Mouse (Mus musculus): ENCODE results near the gene Mmd2. TPM values are rescaled to one million over a fixed set of nuclear protein-coding genes. Genes with fewer than 3 reads are reported as not detected.

Gene Mmd2
- polyA plus RNA-seq, 1 experiment from 2014 or later = 40.9 TPM

- Histone ChIP-seq H3K27me3 (replicated peaks) (no peaks in the 10 kb centered on the region), H3K4me3 (peak overlapping the region; percentile 79), H3K36me3 (replicated peaks) (peaks cover 12% of the 10 kb centered on the region), H3K27ac (peak overlapping the region; percentile 80), H3K9me3 (no peaks in the 10 kb centered on the region), H3K4me1 (peaks cover 26% of the 10 kb centered on the region), H3K9ac (peak overlapping the region; percentile 70), H3K4me2 (peak overlapping the region; percentile 94)
- ATAC-seq (replicated peaks) = peak; percentile 97
- 1% methylated on average over 67 of the region's 69 CpGs for WGBS
These were observed 20.4 kb upstream of the Mmd2 start for GRCm38 (mm10) chr5:142628726-142629662.

DNA sequence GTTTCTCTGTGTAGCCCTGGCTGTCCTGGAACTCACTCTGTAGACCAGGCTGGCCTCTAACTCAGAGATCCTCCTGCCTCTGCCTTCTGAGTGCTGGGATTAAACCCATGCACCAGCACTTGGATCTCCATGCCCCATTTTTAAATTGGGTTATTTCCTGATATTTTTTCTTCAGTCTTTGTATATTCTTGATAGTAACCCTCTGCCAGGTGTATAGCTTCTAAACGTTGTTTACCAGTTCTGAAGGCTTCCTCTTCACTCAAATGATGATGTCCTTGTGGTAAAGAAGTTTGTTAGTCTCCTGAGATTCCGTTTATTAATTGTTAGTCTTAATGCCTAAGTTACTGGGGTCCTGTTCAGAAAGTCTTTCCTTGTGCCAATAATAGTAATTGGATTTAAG is 18.8 kb upstream of the Mmd2 start, which contains the start of gene Wipi2:
Gene Wipi2, plus strand, starts transcription at position 301 of the 400 bp plus-strand sequence.
- Histone ChIP-seq H3K9me3 (no peaks in the 10 kb centered on the region), H3K27ac (peak within 1 kb of the TSS; percentile 76), H3K36me3 (replicated peaks) (no peaks in the 10 kb centered on the region), H3K9ac (peak within 1 kb of the TSS; percentile 67), H3K4me1 (peaks cover 26% of the 10 kb centered on the region), H3K4me3 (peak within 1 kb of the TSS; percentile 79), H3K27me3 (replicated peaks) (no peaks in the 10 kb centered on the region), H3K4me2 (peak within 1 kb of the TSS; percentile 94)
- WGBS = 90% methylated on average over 2 of the region's 2 CpGs
- no peak for ATAC-seq (replicated peaks)

GRCm38 (mm10) chr5:142623080-142623479 is 14.5 kb upstream of the Mmd2 start:
- H3K4me3 ChIP-seq = no peak overlapping the region
- ATAC-seq (replicated peaks) = no peak
- H3K9me3 ChIP-seq = no peaks in the 10 kb centered on the region
- no peak overlapping the region for H3K4me2 ChIP-seq
- H3K36me3 ChIP-seq (replicated peaks) = no peaks in the 10 kb centered on the region
- no peaks in the 10 kb centered on the region for H3K27me3 ChIP-seq (replicated peaks)
- no peak overlapping the region for H3K9ac ChIP-seq
- H3K4me1 ChIP-seq = peaks cover 6% of the 10 kb centered on the region; the same call in 1 of the 2 replicates
- 92% methylated on average over 7 of the region's 7 CpGs for WGBS
- no peak overlapping the region for H3K27ac ChIP-seq

GRCm38 (mm10) chr5:142622134-142622533 is 13.5 kb upstream of the Mmd2 start:
- 0 out of 2 replicates have a peak, but pooled peaks cover 4% of the 10 kb centered on the region for H3K4me1 ChIP-seq
- no peaks in the 10 kb centered on the region for H3K27me3 ChIP-seq (replicated peaks)
- H3K4me2 ChIP-seq = no peak overlapping the region
- H3K36me3 ChIP-seq (replicated peaks) = no peaks in the 10 kb centered on the region
- H3K27ac ChIP-seq = no peak overlapping the region
- H3K9ac ChIP-seq = no peak overlapping the region
- no peak overlapping the region for H3K4me3 ChIP-seq
- 75% methylated on average over 1 of the region's 1 CpGs for WGBS
- no peaks in the 10 kb centered on the region for H3K9me3 ChIP-seq
- no peak for ATAC-seq (replicated peaks)

GRCm38 (mm10) chr5:142621421-142621820 is 12.8 kb upstream of the Mmd2 start:
- Histone ChIP-seq H3K27ac (no peak overlapping the region), H3K4me2 (no peak overlapping the region), H3K27me3 (replicated peaks) (no peaks in the 10 kb centered on the region), H3K36me3 (replicated peaks) (no peaks in the 10 kb centered on the region), H3K9ac (no peak overlapping the region), H3K9me3 (no peaks in the 10 kb centered on the region), H3K4me3 (no peak overlapping the region), H3K4me1 (0 out of 2 replicates have a peak, but pooled peaks cover 4% of the 10 kb centered on the region)
- 74% methylated on average over 2 of the region's 2 CpGs for WGBS
- ATAC-seq (replicated peaks) = no peak

- H3K27me3 ChIP-seq (replicated peaks) = no peaks in the 10 kb centered on the region
- ATAC-seq (replicated peaks) = peak; percentile 39; the same call in 1 of the 2 replicates
- no peak overlapping the region for H3K4me3 ChIP-seq
- H3K9ac ChIP-seq = no peak overlapping the region
- 29% methylated on average over 5 of the region's 5 CpGs for WGBS
- H3K27ac ChIP-seq = no peak overlapping the region
- no peaks in the 10 kb centered on the region for H3K36me3 ChIP-seq (replicated peaks)
- no peak overlapping the region for H3K4me2 ChIP-seq
- H3K4me1 ChIP-seq = 0 out of 2 replicates have a peak, but pooled peaks cover 4% of the 10 kb centered on the region
- H3K9me3 ChIP-seq = no peaks in the 10 kb centered on the region
These were observed 11.3 kb upstream of the Mmd2 start for GRCm38 (mm10) chr5:142619866-142620265.

GRCm38 (mm10) chr5:142616326-142616725 is 7.7 kb upstream of the Mmd2 start:
- peaks cover 9% of the 10 kb centered on the region; the same call in 1 of the 2 replicates for H3K4me1 ChIP-seq
- 67% methylated on average over 6 of the region's 6 CpGs for WGBS

GRCm38 (mm10) chr5:142615638-142616037 is 7.0 kb upstream of the Mmd2 start:
- no peak for ATAC-seq (replicated peaks)
- no peaks in the 10 kb centered on the region for H3K27me3 ChIP-seq (replicated peaks)
- no peaks in the 10 kb centered on the region for H3K36me3 ChIP-seq (replicated peaks)
- no peak overlapping the region for H3K9ac ChIP-seq
- H3K4me1 ChIP-seq = peaks cover 9% of the 10 kb centered on the region; the same call in 1 of the 2 replicates
- no peak overlapping the region for H3K4me2 ChIP-seq
- no peak overlapping the region for H3K4me3 ChIP-seq
- no peaks in the 10 kb centered on the region for H3K9me3 ChIP-seq
- 90% methylated on average over 4 of the region's 4 CpGs for WGBS
- no peak overlapping the region for H3K27ac ChIP-seq

More at GRCm38 (mm10) chr5:142616326-142616725, 7.7 kb upstream of the Mmd2 start:
- Histone ChIP-seq H3K36me3 (replicated peaks) (no peaks in the 10 kb centered on the region), H3K9ac (no peak overlapping the region), H3K27me3 (replicated peaks) (no peaks in the 10 kb centered on the region), H3K9me3 (no peaks in the 10 kb centered on the region), H3K4me2 (no peak overlapping the region), H3K4me3 (no peak overlapping the region), H3K27ac (no peak overlapping the region)
- ATAC-seq (replicated peaks) = no peak

GRCm38 (mm10) chr5:142614513-142614912 is 5.9 kb upstream of the Mmd2 start:
- H3K36me3 ChIP-seq (replicated peaks) = no peaks in the 10 kb centered on the region
- WGBS = 74% methylated on average over 3 of the region's 3 CpGs

GRCm38 (mm10) chr5:142610362-142610761 is 1.8 kb upstream of the Mmd2 start:
- Histone ChIP-seq H3K4me1 (peaks cover 19% of the 10 kb centered on the region), H3K4me2 (no peak overlapping the region), H3K9ac (no peak overlapping the region), H3K36me3 (replicated peaks) (no peaks in the 10 kb centered on the region), H3K4me3 (no peak overlapping the region), H3K9me3 (no peaks in the 10 kb centered on the region), H3K27me3 (replicated peaks) (0 out of 2 replicates have a peak, but pooled peaks cover 5% of the 10 kb centered on the region), H3K27ac (no peak overlapping the region)
- ATAC-seq (replicated peaks) = no peak
- WGBS = 90% methylated on average over 4 of the region's 4 CpGs

More at GRCm38 (mm10) chr5:142614513-142614912, 5.9 kb upstream of the Mmd2 start:
- Histone ChIP-seq H3K4me1 (peaks cover 5% of the 10 kb centered on the region; the same call in 1 of the 2 replicates), H3K4me3 (no peak overlapping the region), H3K27ac (no peak overlapping the region), H3K9me3 (no peaks in the 10 kb centered on the region), H3K27me3 (replicated peaks) (no peaks in the 10 kb centered on the region), H3K4me2 (no peak overlapping the region), H3K9ac (no peak overlapping the region)
- ATAC-seq (replicated peaks) = no peak

GRCm38 (mm10) chr5:142608989-142609325 is 357 bp upstream of the Mmd2 start:
- peak overlapping the region; percentile 62 for H3K9ac ChIP-seq
- H3K4me2 ChIP-seq = peak overlapping the region; percentile 90
- peak overlapping the region; percentile 55 for H3K27ac ChIP-seq
- H3K36me3 ChIP-seq (replicated peaks) = no peaks in the 10 kb centered on the region
- H3K4me1 ChIP-seq = peaks cover 19% of the 10 kb centered on the region
- peak overlapping the region; percentile 50 for H3K4me3 ChIP-seq
- 0 out of 2 replicates have a peak, but pooled peaks cover 5% of the 10 kb centered on the region for H3K27me3 ChIP-seq (replicated peaks)
- WGBS = 8% methylated on average over 4 of the region's 4 CpGs
- no peaks in the 10 kb centered on the region for H3K9me3 ChIP-seq
- no peak for ATAC-seq (replicated peaks)

DNA sequence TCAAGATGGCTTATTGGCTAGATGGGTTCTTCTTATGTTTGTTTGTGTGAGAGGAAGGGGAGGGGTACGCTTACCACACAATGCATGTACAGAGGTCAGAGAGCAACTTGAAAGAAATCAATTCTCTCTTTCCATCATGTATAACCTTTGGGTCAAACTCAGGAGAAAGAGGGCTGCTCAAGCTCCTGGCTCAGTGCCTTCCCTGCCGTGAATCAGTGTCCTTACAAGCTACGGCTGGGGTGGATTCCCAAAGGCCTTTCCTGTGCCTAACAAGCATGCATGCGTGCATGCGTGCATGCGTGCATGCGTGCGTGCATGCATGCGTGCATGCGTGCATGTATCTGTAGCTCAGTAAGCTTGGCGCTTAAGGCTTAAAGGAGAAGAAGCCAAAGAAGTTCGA is 3.3 kb downstream of the Mmd2 start:
- H3K36me3 ChIP-seq (replicated peaks) = no peaks in the 10 kb centered on the region
- no peak overlapping the region for H3K9ac ChIP-seq
- no peak overlapping the region for H3K4me3 ChIP-seq
- no peak for ATAC-seq (replicated peaks)
- 83% methylated on average over 12 of the region's 12 CpGs for WGBS
- 0 out of 2 replicates have a peak, but pooled peaks cover 5% of the 10 kb centered on the region for H3K27me3 ChIP-seq (replicated peaks)
- no peak overlapping the region for H3K27ac ChIP-seq
- H3K9me3 ChIP-seq = no peaks in the 10 kb centered on the region
- H3K4me2 ChIP-seq = no peak overlapping the region
- peaks cover 14% of the 10 kb centered on the region for H3K4me1 ChIP-seq
